Mouse (Mus musculus) intestine, embryonic 15.5 days (tissue): ENCODE results near the gene Tcte3. TPM values are rescaled to one million over a fixed set of nuclear protein-coding genes. Genes with fewer than 3 reads are reported as not detected.
"Not testable (repeated sequence)": the region's sequence is repeated elsewhere in the genome, so short reads cannot be mapped to it uniquely, and the experiment has no call there.

ENCODE experiments used
- ATAC-seq: fragments of 200-750 bp; cut with Nextera tagmentation; 2 replicates; pipeline ENCODE4 v1.8.0; 2017; ENCODE audit warnings: moderate TSS enrichment, moderate library complexity
- H3K27ac ChIP-seq: fragments of 300-500 bp; sonication (generic); 2 replicates; pipeline ENCODE4 v1.5.1; 2015; ENCODE audit warnings: mild to moderate bottlenecking, inconsistent platforms
- H3K27me3 ChIP-seq: fragments of 300-500 bp; sonication (generic); replicated peaks from 2 replicates; pipeline ENCODE4 v1.6.1; 2015; ENCODE audit warnings: inconsistent platforms
- H3K36me3 ChIP-seq: fragments of 300-500 bp; sonication (generic); 2 replicates; pipeline ENCODE4 v1.6.1; 2015; ENCODE audit warnings: inconsistent platforms
- H3K4me1 ChIP-seq: fragments of 300-500 bp; sonication (generic); replicated peaks from 2 replicates; pipeline ENCODE4 v1.6.1; 2015; ENCODE audit warnings: inconsistent platforms
- H3K4me2 ChIP-seq: fragments of 300-500 bp; sonication (generic); replicated peaks from 2 replicates; pipeline ENCODE4 v1.6.1; 2015; ENCODE audit warnings: mild to moderate bottlenecking, inconsistent platforms
- H3K4me3 ChIP-seq: fragments of 300-500 bp; sonication (generic); replicated peaks from 2 replicates; pipeline ENCODE4 v1.5.1; 2015; ENCODE audit warnings: inconsistent platforms
- H3K9ac ChIP-seq: fragments of 300-500 bp; sonication (generic); 2 replicates; pipeline ENCODE4 v1.6.1; 2015; ENCODE audit warnings: inconsistent platforms
- H3K9me3 ChIP-seq: fragments of 300-500 bp; sonication (generic); 2 replicates; pipeline ENCODE4 v1.6.1; 2016; ENCODE audit warnings: inconsistent platforms
- WGBS: fragments of 180-500 bp; shearing (Covaris S2); methylation state at CpG from one replicate; pipeline ENCODE4 v1.1.7; 2015; 5-methylcytosine and 5-hydroxymethylcytosine counted together
- polyA plus RNA-seq: library from polyadenylated mRNA; unstranded; fragments of >200 nt; fragmentation: Nextera tagmentation; extraction: Ambion mirVana; gene quantifications from 2 replicates; pipeline ENCODE4 v1.2.1, GENCODE M21; 2015

Tcte3 gene
- polyA plus RNA-seq, 1 experiment from 2014 or later = 0.93 TPM

DNA sequence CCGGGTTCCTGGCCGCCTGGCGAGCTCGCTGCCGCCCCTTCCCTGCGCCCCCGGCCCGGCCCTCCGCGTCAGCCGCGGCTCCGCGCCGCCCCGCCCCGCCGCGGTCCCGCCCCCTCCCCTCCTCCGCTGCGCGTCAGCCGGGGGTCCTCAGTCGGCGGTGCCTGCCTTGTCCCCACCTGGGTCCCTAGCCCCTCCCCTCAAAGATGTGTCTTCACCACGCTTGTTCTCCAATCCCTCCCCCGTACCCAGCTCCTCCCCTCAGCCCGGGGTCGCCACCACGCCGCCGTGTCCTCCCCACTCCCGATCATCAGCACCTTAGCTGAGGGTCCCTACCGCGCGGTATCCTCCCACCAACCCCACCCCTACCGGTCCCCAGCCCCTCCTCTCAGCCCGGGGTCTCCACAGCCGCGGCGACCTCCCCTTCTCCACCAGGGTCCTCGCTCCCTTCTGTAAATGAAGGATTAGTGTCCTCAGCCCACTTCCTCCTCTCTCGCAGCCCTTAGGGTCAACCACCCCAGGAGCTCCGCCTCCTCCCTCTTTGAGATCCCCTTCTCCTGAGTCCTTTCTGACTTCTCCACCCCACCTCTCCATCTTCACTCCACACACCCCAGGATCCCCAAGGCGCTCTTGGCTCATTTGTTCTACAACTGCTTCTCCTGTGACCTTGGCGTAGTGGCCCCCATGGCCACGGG is 16.6 kb downstream of the Tcte3 start:
- H3K27ac ChIP-seq, H3K4me3 ChIP-seq, H3K27me3 ChIP-seq, H3K36me3 ChIP-seq, H3K4me1 ChIP-seq, H3K4me2 ChIP-seq, H3K9ac ChIP-seq, H3K9me3 ChIP-seq: not testable (repeated sequence)
- no CpG with 5 or more reads among the region's 48 CpGs for WGBS
- peak; percentile 85 for ATAC-seq

DNA sequence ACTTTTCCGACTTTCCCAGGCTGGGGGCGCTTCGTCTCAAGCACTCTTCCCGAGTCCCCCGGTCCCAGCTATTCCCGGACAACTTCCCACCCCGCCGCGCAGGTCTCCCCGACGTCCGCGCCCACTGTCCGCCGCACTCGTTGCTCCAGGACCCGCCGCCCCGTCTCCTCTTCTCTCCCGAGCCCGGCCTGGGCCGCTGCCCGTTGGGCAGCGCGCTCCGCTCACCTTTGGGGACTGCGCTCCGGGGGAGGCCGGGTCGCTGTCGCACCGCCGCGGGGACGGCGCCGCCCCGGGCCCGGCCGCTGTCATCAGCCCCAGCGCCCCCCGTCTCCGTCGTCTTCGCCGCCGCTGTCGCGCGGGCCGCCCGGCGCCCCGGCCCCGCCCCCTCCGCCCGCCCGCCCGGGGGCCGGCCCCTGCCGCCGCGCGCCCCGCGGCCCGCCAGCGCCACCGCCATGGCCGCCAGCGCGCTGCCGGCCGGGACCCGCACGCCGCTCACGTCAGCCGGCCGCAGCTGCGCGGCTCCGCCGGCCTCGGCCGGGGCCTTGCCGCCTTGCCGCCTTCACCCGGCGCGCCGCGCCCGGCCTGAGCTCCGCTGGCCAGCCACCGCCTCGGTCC is 17.3 kb downstream of the Tcte3 start:
- WGBS = no CpG with 5 or more reads among the region's 97 CpGs
- H3K4me2 ChIP-seq, H3K4me3 ChIP-seq, H3K36me3 ChIP-seq, H3K4me1 ChIP-seq, H3K9ac ChIP-seq, H3K27ac ChIP-seq, H3K9me3 ChIP-seq, H3K27me3 ChIP-seq: not testable (repeated sequence)
- ATAC-seq = peak; percentile 89

DNA sequence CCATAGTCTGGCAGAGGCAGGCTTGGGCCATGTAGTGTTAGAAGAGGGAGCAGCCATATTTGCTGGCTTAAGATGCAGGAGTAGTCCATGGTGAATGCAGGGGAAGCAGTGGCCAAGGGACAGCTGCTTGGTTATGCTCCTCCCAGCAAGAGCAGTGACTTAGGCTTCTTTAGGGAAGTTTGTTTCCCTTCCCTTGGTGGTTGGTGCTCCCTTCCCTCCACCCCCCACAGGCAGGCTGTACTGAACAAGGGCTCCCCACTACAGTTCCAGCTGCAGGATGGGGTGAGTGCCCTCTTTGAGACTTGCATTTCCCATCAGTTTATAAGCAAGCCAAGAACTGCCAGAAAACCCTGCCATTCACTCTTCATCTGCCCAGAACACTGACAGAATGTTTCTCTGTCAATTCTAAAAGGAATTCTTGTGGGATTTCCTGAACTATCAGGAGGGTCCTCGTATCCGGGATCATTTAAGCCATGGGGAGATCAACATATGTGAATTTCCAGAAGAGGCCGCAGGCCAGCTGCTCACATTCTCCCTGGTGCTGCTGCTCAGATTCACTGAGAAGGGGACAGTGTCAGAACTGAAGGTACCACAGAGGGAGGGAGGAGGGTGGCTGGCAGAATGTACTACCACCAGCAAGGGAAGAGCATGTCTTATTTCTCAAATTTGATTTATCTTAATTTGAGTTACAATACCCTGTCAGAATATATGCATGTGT is 19.6 kb downstream of the Tcte3 start:
- H3K4me2 ChIP-seq, H3K9me3 ChIP-seq, H3K27me3 ChIP-seq, H3K4me1 ChIP-seq, ATAC-seq, H3K36me3 ChIP-seq, H3K9ac ChIP-seq, H3K27ac ChIP-seq, H3K4me3 ChIP-seq: not testable (repeated sequence)
- WGBS = 90% methylated on average over 3 of the region's 3 CpGs

DNA sequence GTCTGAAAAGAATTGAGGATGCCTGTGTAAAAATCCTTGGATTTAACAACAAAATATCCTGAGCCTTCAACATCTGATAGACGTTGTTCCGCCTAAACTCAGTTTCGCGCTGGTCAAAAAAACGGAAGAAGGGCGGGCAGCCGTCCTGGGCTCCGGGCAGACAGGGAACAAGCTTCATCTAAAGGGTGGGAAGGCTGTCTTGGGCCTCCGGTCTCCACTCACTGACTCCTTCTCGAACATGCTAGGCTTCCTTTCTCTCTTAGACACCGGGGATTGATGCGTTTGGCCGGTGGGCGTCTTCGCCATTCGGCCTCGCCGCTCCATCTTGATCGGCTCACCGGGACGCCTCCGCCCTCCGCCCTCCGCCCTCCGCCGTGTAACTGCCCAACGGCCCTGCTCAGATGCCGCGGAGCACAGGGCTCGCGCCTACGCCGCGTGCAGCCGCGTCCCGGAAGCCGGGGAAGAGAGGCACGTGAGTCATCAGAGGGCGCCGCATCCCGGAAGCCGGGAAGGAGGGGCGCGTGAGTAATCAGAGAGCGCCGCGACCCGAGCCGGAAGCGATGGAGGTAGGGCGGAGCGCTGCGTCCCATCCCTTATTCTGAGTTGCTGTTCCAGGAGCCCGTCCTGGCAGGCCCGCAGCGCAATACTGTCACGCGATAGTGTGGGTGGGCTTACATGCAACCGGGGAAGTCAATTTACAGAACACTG is 31.4 kb downstream of the Tcte3 start, which contains the start of gene Gm3435:
Gene Gm3435, plus strand, starts transcription at position 471 of the 708 bp plus-strand sequence.
- no CpG with 5 or more reads among the region's 60 CpGs for WGBS
- not testable (repeated sequence) for H3K27me3 ChIP-seq, H3K4me3 ChIP-seq, H3K4me1 ChIP-seq, H3K27ac ChIP-seq, H3K36me3 ChIP-seq, H3K4me2 ChIP-seq, H3K9me3 ChIP-seq, H3K9ac ChIP-seq
- peak; percentile 99 for ATAC-seq

DNA sequence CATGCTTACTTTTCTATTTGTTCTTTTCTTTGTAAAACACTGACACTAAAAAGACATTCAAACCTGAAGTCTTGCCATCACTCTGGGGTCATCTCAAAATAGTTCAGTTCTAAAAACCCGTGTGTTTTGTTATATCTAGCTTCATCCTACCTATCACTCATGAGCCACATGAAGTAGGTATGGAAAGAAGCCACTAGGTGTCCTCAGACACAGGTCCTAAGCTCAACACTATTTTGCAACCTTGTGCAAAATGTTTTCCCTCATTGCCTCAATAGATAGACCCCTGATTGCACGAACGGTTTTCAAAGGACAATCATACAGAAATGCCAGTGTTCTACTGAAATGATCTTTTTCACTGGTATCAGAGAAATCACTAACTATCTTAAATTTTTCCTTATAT is 32.2 kb downstream of the Tcte3 start:
- ATAC-seq = peak; percentile 39; the same call in 1 of the 2 replicates
- WGBS = no CpG with 5 or more reads among the region's 3 CpGs
- not testable (repeated sequence) for H3K27me3 ChIP-seq, H3K4me3 ChIP-seq, H3K4me1 ChIP-seq, H3K36me3 ChIP-seq, H3K9me3 ChIP-seq, H3K9ac ChIP-seq, H3K4me2 ChIP-seq, H3K27ac ChIP-seq

DNA sequence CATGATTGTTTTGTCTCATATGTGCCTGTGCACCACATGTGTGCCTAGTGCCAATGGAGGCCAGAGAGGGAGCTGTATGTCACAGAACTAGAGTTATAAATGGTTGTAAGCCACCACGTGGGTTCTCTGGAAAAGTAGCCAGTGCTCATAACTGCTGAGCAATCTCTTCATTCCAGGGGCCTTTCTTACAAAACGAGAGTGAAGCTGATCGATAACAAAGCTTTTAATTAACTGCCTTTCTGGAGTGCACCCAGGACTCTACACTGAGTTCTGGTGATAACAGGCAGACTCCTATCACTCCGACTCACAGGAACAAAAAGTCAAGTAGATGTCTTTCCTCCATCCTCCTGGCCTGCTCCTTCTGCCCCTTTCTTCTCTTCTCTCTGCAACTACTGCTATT is 41.2 kb downstream of the Tcte3 start:
- not testable (repeated sequence) for H3K4me3 ChIP-seq, ATAC-seq, H3K27me3 ChIP-seq, H3K4me1 ChIP-seq, H3K36me3 ChIP-seq, H3K27ac ChIP-seq, H3K9me3 ChIP-seq, H3K4me2 ChIP-seq, H3K9ac ChIP-seq
- no CpG with 5 or more reads among the region's 4 CpGs for WGBS

DNA sequence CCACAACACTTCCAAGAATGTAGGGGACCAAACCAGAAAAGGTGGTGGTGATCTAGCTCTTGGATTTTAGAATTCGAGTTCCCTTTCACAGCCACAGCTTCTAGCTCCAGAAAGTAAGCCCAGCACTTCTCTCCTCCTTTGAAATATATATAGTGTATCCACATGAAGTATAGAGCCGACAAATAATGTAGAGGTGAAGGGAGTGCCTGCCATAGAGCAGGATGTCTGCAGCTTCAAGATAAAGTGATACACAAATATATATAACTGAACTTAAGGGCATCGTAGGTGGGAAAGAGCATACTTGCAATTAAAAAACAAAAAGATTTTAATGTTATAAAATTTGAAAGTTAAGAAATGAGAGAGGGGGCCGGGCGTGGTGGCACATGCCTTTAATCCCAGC is 47.1 kb downstream of the Tcte3 start:
- not testable (repeated sequence) for H3K27me3 ChIP-seq, H3K9me3 ChIP-seq, H3K36me3 ChIP-seq, ATAC-seq, H3K4me1 ChIP-seq, H3K4me2 ChIP-seq, H3K27ac ChIP-seq, H3K4me3 ChIP-seq, H3K9ac ChIP-seq
- WGBS = no CpG with 5 or more reads among the region's 5 CpGs

DNA sequence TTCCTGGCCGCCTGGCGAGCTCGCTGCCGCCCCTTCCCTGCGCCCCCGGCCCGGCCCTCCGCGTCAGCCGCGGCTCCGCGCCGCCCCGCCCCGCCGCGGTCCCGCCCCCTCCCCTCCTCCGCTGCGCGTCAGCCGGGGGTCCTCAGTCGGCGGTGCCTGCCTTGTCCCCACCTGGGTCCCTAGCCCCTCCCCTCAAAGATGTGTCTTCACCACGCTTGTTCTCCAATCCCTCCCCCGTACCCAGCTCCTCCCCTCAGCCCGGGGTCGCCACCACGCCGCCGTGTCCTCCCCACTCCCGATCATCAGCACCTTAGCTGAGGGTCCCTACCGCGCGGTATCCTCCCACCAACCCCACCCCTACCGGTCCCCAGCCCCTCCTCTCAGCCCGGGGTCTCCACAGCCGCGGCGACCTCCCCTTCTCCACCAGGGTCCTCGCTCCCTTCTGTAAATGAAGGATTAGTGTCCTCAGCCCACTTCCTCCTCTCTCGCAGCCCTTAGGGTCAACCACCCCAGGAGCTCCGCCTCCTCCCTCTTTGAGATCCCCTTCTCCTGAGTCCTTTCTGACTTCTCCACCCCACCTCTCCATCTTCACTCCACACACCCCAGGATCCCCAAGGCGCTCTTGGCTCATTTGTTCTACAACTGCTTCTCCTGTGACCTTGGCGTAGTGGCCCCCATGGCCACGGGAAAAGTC is 48.0 kb downstream of the Tcte3 start:
- not testable (repeated sequence) for H3K4me3 ChIP-seq, H3K9me3 ChIP-seq, H3K27me3 ChIP-seq, H3K4me2 ChIP-seq, H3K9ac ChIP-seq, H3K36me3 ChIP-seq, H3K27ac ChIP-seq, H3K4me1 ChIP-seq
- peak; percentile 87 for ATAC-seq
- WGBS = no CpG with 5 or more reads among the region's 47 CpGs

DNA sequence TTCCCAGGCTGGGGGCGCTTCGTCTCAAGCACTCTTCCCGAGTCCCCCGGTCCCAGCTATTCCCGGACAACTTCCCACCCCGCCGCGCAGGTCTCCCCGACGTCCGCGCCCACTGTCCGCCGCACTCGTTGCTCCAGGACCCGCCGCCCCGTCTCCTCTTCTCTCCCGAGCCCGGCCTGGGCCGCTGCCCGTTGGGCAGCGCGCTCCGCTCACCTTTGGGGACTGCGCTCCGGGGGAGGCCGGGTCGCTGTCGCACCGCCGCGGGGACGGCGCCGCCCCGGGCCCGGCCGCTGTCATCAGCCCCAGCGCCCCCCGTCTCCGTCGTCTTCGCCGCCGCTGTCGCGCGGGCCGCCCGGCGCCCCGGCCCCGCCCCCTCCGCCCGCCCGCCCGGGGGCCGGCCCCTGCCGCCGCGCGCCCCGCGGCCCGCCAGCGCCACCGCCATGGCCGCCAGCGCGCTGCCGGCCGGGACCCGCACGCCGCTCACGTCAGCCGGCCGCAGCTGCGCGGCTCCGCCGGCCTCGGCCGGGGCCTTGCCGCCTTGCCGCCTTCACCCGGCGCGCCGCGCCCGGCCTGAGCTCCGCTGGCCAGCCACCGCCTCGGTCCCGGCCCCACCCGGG is 48.7 kb downstream of the Tcte3 start:
- H3K36me3 ChIP-seq, H3K4me3 ChIP-seq, H3K4me1 ChIP-seq, H3K9ac ChIP-seq, H3K27ac ChIP-seq, H3K9me3 ChIP-seq, H3K4me2 ChIP-seq, H3K27me3 ChIP-seq: not testable (repeated sequence)
- WGBS = no CpG with 5 or more reads among the region's 98 CpGs
- peak; percentile 90 for ATAC-seq

DNA sequence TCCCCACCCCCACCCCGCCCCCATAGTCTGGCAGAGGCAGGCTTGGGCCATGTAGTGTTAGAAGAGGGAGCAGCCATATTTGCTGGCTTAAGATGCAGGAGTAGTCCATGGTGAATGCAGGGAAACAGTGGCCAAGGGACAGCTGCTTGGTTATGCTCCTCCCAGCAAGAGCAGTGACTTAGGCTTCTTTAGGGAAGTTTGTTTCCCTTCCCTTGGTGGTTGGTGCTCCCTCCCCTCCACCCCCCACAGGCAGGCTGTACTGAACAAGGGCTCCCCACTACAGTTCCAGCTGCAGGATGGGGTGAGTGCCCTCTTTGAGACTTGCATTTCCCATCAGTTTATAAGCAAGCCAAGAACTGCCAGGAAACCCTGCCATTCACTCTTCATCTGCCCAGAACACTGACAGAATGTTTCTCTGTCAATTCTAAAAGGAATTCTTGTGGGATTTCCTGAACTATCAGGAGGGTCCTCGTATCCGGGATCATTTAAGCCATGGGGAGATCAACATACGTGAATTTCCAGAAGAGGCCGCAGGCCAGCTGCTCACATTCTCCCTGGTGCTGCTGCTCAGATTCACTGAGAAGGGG is 51.1 kb downstream of the Tcte3 start:
- not testable (repeated sequence) for H3K4me3 ChIP-seq, H3K27ac ChIP-seq, H3K9ac ChIP-seq, H3K9me3 ChIP-seq, H3K27me3 ChIP-seq, H3K36me3 ChIP-seq, H3K4me2 ChIP-seq, H3K4me1 ChIP-seq, ATAC-seq
- 86% methylated on average over 4 of the region's 5 CpGs for WGBS

DNA sequence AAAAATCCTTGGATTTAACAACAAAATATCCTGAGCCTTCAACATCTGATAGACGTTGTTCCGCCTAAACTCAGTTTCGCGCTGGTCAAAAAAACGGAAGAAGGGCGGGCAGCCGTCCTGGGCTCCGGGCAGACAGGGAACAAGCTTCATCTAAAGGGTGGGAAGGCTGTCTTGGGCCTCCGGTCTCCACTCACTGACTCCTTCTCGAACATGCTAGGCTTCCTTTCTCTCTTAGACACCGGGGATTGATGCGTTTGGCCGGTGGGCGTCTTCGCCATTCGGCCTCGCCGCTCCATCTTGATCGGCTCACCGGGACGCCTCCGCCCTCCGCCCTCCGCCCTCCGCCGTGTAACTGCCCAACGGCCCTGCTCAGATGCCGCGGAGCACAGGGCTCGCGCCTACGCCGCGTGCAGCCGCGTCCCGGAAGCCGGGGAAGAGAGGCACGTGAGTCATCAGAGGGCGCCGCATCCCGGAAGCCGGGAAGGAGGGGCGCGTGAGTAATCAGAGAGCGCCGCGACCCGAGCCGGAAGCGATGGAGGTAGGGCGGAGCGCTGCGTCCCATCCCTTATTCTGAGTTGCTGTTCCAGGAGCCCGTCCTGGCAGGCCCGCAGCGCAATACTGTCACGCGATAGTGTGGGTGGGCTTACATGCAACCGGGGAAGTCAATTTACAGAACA is 62.8 kb downstream of the Tcte3 start, which contains the start of the genes 9030025P20Rik and Gm3417:
Gene 9030025P20Rik, plus strand, starts transcription at position 107 of the 677 bp plus-strand sequence.
Gene Gm3417, minus strand, starts transcription at position 429 of the 677 bp plus-strand sequence.
- not testable (repeated sequence) for H3K4me3 ChIP-seq

More for the DNA sequence above, 62.8 kb downstream of the Tcte3 start, which contains the start of the genes 9030025P20Rik and Gm3417:
- not testable (repeated sequence) for H3K4me1 ChIP-seq, H3K9me3 ChIP-seq, H3K27ac ChIP-seq, H3K4me2 ChIP-seq, H3K9ac ChIP-seq, H3K36me3 ChIP-seq, H3K27me3 ChIP-seq
- no CpG with 5 or more reads among the region's 60 CpGs for WGBS
- peak; percentile 99 for ATAC-seq
